Mouse (Mus musculus) T-helper 1 cell (primary cell): ENCODE results near the gene Olfr90.
"Not testable (repeated sequence)": the region's sequence is repeated elsewhere in the genome, so short reads cannot be mapped to it uniquely, and the experiment has no call there.

Source experiments
- in situ Hi-C: fragments of 300-600 bp; cut with MboI, MseI; formaldehyde crosslinking; loops from one replicate; pipeline ENCODE4 v1.15.1; 2025; ENCODE audit warnings: high pct_unique_total_duplicates

The Olfr90 gene

DNA sequence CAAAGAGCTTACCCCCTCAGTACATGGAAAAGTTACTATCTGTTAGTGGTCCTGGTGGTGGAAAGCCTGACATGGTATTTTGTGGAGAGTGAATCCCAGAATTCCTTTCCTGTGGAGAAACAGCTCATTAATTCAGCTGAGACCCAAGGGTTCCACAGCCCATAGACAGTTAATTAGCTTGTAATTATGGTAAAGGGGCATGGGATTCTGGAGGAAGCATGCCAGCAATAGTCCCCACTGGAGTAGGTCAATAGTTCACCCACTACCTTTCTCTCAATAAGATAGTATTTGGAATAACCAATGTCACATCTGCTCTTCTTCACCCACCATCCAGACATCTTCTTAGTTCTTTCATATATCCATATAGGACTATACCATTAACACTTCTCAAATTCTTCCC, at the start of gene Olfr90:
Olfr90 (minus strand) TSS at position 101 of the 400 bp plus-strand sequence.
- in situ Hi-C loops: loop anchor here (5.0 kb wide), 1 partner anchor 114 kb away; the partner anchor contains the start of gene Olfr94

DNA sequence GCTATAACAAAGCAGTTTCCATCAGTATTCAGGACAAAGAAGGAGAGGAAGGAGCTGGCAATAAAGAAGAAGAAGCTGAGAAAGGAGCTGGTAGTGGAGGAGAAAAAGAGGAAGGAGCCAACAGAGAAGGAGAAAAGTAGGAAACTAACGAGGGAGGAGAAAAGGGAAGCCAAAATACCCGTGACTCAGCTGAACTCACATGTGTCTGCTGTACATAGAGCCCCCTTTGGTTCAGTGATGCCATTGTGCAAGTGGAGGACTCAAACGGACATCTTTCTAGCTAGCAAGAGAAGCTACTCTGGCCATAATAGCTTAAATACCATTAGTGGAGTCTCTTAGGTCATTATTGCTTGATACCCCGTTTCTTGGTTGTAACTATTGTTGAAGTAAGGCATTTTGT, 43.1 kb upstream of the Olfr90 start:
- in situ Hi-C loops: not testable (repeated sequence)

GRCm38 (mm10) chr17:37119988-37120387, 31.7 kb upstream of the Olfr90 start, which contains the start of gene Olfr92:
Olfr92 (minus strand) TSS chr17:37120088.
- in situ Hi-C loops: no loop called here

DNA sequence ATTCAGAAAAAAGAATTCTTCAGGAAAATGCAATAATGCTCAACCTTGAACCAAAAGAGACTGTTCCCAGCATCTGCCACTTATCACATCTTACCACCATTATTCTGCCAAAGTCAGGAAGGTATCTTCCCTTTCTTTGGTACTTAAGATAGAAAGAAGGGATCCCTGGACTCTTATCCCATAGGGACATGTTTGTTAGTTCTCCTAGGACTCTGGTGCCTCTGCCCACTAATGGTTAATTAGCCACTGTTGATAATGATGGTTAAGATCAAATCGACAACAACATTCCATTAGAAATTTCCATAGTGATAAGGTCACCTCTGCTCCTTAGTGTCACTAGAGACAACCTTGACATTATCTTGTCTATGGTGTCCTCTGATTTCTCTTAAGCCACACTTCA, 9.9 kb upstream of the Olfr90 start, which contains the start of gene Olfr91:
Olfr91 (minus strand) TSS at position 101 of the 400 bp plus-strand sequence.
- in situ Hi-C loops: no loop called here

- in situ Hi-C loops: no loop called here
Measured at GRCm38 (mm10) chr17:37093289-37093688, 5.0 kb upstream of the Olfr90 start.

- in situ Hi-C loops: no loop called here
Measured at GRCm38 (mm10) chr17:37092198-37092597, 3.9 kb upstream of the Olfr90 start.

- in situ Hi-C loops: loop anchor here (5.0 kb wide), 1 partner anchor 117 kb away; the partner anchor contains the start of gene Olfr94
Measured at GRCm38 (mm10) chr17:37085545-37085944, 2.8 kb downstream of the Olfr90 start.

DNA sequence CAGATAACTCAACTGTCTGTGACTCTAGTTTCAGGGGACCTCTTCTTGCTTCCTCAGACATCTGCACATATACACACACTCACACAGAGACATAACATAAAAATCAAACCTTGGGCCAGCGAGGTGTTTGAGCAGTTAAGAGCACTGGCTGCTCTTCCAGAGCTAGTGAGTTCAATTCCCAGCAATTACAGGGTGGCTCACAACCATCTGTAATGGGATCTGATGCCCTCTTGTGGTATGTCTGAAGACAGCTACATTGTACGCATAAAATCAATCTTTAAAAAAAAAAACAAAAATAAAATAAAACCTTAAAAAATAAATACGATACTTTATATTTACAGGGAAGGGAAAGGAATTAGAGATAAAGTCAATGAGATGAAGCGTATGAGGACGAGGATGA, 3.7 kb downstream of the Olfr90 start:
- in situ Hi-C loops: loop anchor here (5.0 kb wide), 1 partner anchor 118 kb away; the partner anchor contains the start of gene Olfr94

GRCm38 (mm10) chr17:37083327-37083726, 5.0 kb downstream of the Olfr90 start:
- in situ Hi-C loops: no loop called here

GRCm38 (mm10) chr17:37081659-37082058, 6.6 kb downstream of the Olfr90 start:
- in situ Hi-C loops: no loop called here

GRCm38 (mm10) chr17:37080119-37080518, 8.2 kb downstream of the Olfr90 start:
- in situ Hi-C loops: no loop called here

DNA sequence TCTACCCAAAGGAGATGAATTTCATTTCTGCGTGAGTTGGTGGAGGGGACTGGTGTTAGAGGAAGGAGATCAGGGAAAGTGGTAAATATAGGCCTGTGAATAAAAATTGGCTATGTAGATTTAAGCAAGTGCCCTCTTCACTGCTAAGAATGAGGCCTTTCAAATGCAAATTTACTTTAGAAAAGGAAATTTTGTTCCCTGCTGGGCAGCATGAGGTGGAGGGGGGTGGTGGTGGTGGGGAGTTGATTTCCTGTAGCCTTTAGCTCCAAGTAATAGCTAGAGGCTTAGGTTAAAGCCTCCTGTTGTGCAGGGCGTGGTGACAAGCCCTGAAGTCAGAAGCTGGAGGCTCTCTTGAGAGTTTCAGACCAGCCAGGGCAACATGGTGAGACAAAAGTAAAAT, 9.3 kb downstream of the Olfr90 start:
- in situ Hi-C loops: no loop called here

- in situ Hi-C loops: no loop called here
Measured at GRCm38 (mm10) chr17:37078193-37078592, 10.1 kb downstream of the Olfr90 start.

DNA sequence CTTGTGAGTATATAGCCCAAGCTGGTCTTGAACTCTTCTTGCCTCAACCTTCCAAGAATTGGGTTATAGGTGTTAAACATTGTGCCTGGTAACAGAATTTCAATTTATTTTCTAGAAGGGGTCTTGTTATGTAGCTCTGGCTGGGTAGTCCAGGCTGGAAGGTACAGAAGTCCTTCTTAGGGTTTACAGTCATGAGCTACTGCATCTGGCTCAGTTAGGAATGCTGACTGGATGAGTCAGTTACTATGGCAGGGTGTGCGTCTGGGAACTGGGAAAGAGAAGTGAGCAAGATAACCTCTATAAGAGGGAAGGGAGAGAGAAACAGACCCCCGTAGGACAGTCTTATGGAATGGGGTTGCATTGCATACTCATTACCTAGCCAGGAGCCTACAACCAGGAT, 12.5 kb downstream of the Olfr90 start:
- in situ Hi-C loops: no loop called here

DNA sequence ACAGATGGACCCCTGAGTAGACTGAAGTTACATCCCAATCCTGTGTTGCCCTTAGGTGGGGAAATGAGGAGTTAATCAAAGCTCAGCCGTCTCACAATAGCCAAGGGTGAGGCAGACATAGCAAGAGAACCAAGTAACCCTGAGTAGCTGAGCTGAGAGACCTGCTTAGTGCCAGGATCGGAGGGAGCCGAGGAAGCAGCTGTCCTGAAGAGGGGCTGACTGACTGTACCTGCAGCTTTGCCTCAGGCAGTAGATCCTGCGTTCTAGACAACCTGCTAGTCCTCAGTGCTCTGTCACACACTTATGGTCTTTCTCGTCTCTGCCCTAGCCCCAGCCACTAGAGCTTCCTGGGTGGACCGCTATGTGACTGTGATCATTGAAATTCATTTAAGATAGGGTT, 13.1 kb downstream of the Olfr90 start:
- in situ Hi-C loops: no loop called here

DNA sequence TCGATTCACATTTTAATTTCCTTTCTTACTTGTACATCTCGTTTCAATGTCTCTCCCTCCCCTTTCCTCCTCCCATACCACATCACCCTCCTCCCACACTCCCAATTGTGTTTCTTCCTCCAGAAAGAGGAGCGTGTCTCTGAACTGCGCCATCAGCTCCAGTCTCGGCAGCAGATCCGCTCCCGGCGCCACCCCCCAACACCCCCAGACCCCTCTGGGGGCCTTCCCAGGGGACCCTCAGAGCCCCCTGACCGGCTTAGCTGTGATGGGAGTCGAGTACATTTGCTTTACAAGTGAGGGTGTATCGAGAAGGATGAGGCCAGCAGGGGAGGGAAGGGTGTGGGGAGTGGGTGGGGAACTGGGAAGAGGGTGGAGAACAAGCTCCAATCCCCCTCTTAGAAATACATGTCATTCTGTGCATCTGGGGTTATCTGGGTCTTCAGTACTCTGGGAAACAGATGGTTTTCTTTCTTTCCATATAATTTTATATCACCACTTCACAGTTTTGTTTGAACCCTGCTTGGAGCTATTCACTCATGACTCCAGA, 15.5 kb downstream of the Olfr90 start:
- in situ Hi-C loops: no loop called here

DNA sequence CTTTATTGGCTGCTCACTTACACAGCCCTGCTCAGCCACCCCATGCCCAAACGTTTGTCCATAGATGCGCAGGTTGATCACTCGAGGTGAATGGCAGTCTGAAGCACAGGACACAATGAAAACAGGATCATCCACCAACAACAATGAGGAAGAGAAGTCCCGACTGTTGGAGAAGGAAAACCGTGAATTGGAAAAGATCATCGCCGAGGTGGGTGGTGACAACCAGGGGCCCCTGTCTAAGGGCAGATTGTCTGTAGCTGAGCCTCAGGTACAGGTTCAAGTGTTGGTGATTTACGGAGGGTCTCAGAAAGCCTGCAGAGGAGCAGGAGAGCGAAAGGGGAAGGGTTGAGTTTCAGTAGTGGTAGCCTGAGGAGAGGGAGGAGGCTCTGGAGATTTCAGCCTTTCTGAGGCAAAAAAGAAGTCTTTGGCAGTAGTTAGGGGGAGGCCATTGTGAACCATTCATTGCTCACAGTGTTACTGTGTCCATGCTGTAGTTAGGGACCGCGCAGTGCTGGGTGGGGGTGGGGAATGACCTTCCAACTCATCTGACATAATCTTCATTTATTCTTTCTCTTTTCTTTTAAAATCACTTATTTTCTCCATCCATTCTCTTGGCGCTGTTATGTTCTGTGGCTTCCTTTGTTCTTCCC, 16.1 kb downstream of the Olfr90 start:
- in situ Hi-C loops: no loop called here

GRCm38 (mm10) chr17:37070121-37070520, 18.2 kb downstream of the Olfr90 start:
- in situ Hi-C loops: no loop called here

DNA sequence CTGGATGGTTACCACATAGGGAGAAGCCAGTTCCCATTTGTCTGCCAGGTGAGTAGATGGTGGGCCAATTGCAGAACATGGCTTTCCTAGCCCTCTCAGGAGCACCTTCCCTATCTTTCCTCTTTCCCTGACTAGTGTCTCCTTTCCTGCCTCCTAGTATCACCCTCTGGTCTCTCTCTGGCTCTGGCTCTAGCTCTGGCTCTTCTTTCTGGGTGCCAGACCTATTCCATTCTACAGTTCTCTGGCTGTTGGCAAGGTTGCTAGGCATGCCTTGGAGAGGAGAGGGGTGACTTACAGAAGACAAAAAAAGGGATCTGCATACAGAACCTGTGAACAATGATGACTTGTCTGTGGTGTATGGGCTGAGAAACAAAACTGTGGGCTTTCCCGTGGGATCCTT, 20.4 kb downstream of the Olfr90 start:
- in situ Hi-C loops: no loop called here

DNA sequence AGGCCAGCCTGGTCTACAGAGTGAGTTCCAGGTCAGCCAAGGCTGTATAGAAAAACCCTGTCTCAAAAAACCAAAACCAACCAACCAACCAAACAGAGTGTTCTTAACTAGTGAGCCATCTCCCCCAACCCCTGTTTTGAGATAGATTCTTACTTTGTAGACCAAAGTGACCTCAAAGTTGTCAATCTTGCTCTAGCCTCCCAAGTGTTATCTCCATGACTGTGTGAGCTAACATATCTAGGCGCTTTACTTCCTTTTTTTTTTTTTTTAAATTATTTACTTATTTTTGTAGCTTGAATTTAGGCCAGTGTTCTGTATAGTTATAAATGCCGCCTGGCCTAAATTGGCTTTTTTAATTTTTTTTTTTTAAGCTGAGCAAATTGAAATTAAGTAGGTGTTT, 22.3 kb downstream of the Olfr90 start:
- in situ Hi-C loops: no loop called here

GRCm38 (mm10) chr17:37063686-37064495, 24.4 kb downstream of the Olfr90 start:
- in situ Hi-C loops: no loop called here

GRCm38 (mm10) chr17:37063063-37063462, 25.2 kb downstream of the Olfr90 start:
- in situ Hi-C loops: no loop called here
